In the genomic region with DNA sequence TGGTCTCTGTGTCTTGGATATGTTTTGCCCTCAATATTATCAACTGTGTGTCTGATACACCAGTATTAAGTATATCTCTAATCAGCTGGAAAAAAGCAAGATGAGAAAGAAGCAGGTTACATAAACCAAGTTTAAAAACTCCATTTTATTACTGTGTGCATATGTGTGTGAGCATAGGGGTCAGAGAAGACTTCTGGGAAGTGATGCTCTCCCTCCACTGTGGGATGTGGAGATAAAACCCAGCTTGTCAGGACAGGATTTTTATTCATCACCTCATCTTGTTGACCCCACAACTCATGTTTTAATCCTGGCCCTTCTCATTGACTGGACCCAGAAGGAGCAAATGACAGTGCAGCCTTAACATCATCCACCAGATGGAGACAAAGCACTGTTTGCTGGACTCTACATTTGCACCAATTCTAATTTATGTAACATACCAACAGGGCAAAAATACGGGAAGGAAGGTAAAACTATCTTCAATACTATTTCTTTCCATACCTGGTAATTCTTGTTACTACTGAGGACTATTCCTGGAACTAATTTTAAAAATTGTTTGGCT, we compare ENCODE assay signal across 8 mouse cellular contexts.
DNase-seq lines count a peak whose midpoint lies in the region; ATAC-seq and TF ChIP-seq lines count a peak whose summit lies in the region.

No protein-coding gene starts in this region.

- DNase-seq in urinary bladder, postnatal 14 days (ENCODE audit: low spot score), result peak; percentile 11
- DNase-seq in urinary bladder, postnatal 10 days (ENCODE audit: low spot score), result no peak
- peak; percentile 30 for DNase-seq in c-Kit-positive CD71-positive TER-119-negative erythroid progenitor cells, embryonic 14.5 days (ENCODE audit: low read depth)
- peak; percentile 34 for DNase-seq in limb, embryonic 14.5 days (ENCODE audit: low spot score)
- peak; percentile 40 for DNase-seq in retina, postnatal 7 days (ENCODE audit: low read depth, low spot score)
- DNase-seq in ovary, adult 18-20 months (ENCODE audit: low spot score), result no peak

- WGBS in forebrain, embryonic 13.5 days, result 21% methylated on average over 1 of the region's 1 CpGs
- 14% methylated on average over 1 of the region's 1 CpGs for WGBS in kidney, embryonic 15.5 days
- WGBS in limb, embryonic 14.5 days, result 21% methylated on average over 1 of the region's 1 CpGs

- no peaks in the 10 kb centered on the region for H3K27me3 ChIP-seq in forebrain, embryonic 13.5 days
- no peaks in the 10 kb centered on the region for H3K27me3 ChIP-seq in kidney, embryonic 15.5 days
- no peaks in the 10 kb centered on the region for H3K27me3 ChIP-seq in limb, embryonic 14.5 days (ENCODE audit: control insufficient read depth, insufficient read depth, low read length)

- no peak overlapping the region for H3K27ac ChIP-seq in forebrain, embryonic 13.5 days
- no peak overlapping the region for H3K27ac ChIP-seq in kidney, embryonic 15.5 days
- no peak overlapping the region for H3K27ac ChIP-seq in limb, embryonic 14.5 days (replicated peaks; ENCODE audit: low read depth, low read length)

- no peak overlapping the region for H3K9ac ChIP-seq in forebrain, embryonic 13.5 days
- no peak overlapping the region for H3K9ac ChIP-seq in kidney, embryonic 15.5 days
- no peak overlapping the region for H3K9ac ChIP-seq in limb, embryonic 14.5 days (ENCODE audit: low read depth, low read length, severe bottlenecking)

- no peak overlapping the region for H3K4me3 ChIP-seq in forebrain, embryonic 13.5 days
- no peak overlapping the region for H3K4me3 ChIP-seq in kidney, embryonic 15.5 days (replicated peaks)
- no peak overlapping the region for H3K4me3 ChIP-seq in limb, embryonic 14.5 days (replicated peaks; ENCODE audit: low read length)

- H3K9me3 ChIP-seq in forebrain, embryonic 13.5 days (replicated peaks), result no peaks in the 10 kb centered on the region
- H3K9me3 ChIP-seq in kidney, embryonic 15.5 days (replicated peaks), result no peaks in the 10 kb centered on the region
- no peaks in the 10 kb centered on the region for H3K9me3 ChIP-seq in limb, embryonic 14.5 days (ENCODE audit: control insufficient read depth, low read length)

- no peak overlapping the region for H3K4me2 ChIP-seq in forebrain, embryonic 13.5 days
- H3K4me2 ChIP-seq in kidney, embryonic 15.5 days, result no peak overlapping the region
- H3K4me2 ChIP-seq in limb, embryonic 14.5 days (replicated peaks; ENCODE audit: low read depth, low read length, severe bottlenecking), result no peak overlapping the region

- H3K4me1 ChIP-seq in forebrain, embryonic 13.5 days, result no peaks in the 10 kb centered on the region
- no peaks in the 10 kb centered on the region for H3K4me1 ChIP-seq in kidney, embryonic 15.5 days
- H3K4me1 ChIP-seq in limb, embryonic 14.5 days (ENCODE audit: control insufficient read depth, insufficient read depth, low read length), result no peaks in the 10 kb centered on the region

- ATAC-seq in forebrain, embryonic 13.5 days, result peak; percentile 84
- 0 out of 2 replicates have a peak, but pooled peaks have one; percentile 46 for ATAC-seq in kidney, embryonic 15.5 days (replicated peaks; ENCODE audit: low FRiP score)
- ATAC-seq in limb, embryonic 14.5 days (ENCODE audit: low FRiP score, low read depth), result peak; percentile 65; the same call in 1 of the 2 replicates

- H3K36me3 ChIP-seq in forebrain, embryonic 13.5 days (ENCODE audit: poor library complexity, severe bottlenecking), result no peaks in the 10 kb centered on the region
- H3K36me3 ChIP-seq in kidney, embryonic 15.5 days, result no peaks in the 10 kb centered on the region
- no peaks in the 10 kb centered on the region for H3K36me3 ChIP-seq in limb, embryonic 14.5 days (ENCODE audit: control insufficient read depth, insufficient read depth, low read length)

- TF ChIP-seq POLR2A in limb, embryonic 14.5 days (IDR thresholded peaks at IDR 0.05; ENCODE audit: borderline replicate concordance, extremely low read depth, insufficient read depth, insufficient read length), result no peak

Comparison
In these comparisons a context has a peak if more than half of its experiments do, and no peak if none do; other contexts are left out.
1. DNase-seq: peak in urinary bladder, postnatal 14 days (single experiment), c-Kit-positive CD71-positive TER-119-negative erythroid progenitor cells, embryonic 14.5 days (single experiment), limb, embryonic 14.5 days (single experiment) and retina, postnatal 7 days (single experiment); none in urinary bladder, postnatal 10 days (single experiment) and ovary, adult 18-20 months (single experiment).
2. Peak in every context shown above with its lines, with median percentiles within 50 percentile points of each other: ATAC-seq.